Mouse (Mus musculus) thymus, adult 2 months (tissue): Measurements from ENCODE around the gene Rnase11. TPM values are rescaled to one million over a fixed set of nuclear protein-coding genes. Genes with fewer than 3 reads are reported as not detected.

ENCODE experiments used
- DNase-seq: peaks from one replicate; pipeline ENCODE4 v3.0.0; 2021
- H3K27ac ChIP-seq: fragments of 200-500 bp; 2 replicates; pipeline ENCODE4 v1.5.1; 2012; ENCODE audit warnings: low read length, control low read depth; ENCODE audit not compliant: control insufficient read depth, insufficient read depth
- H3K27me3 ChIP-seq: fragments of 200-500 bp; 2 replicates; pipeline ENCODE4 v1.6.1; 2012; ENCODE audit warnings: mild to moderate bottlenecking, low read length, moderate library complexity, mixed read lengths; ENCODE audit not compliant: control insufficient read depth, insufficient read depth
- H3K36me3 ChIP-seq: fragments of 200-500 bp; 2 replicates; pipeline ENCODE4 v1.6.1; 2012; ENCODE audit warnings: mild to moderate bottlenecking, low read length, moderate library complexity; ENCODE audit not compliant: control insufficient read depth, insufficient read depth
- H3K4me1 ChIP-seq: fragments of 200-500 bp; replicated peaks from 2 replicates; pipeline ENCODE4 v1.6.1; 2012; ENCODE audit warnings: low read length; ENCODE audit not compliant: control insufficient read depth, insufficient read depth
- H3K4me3 ChIP-seq: fragments of 200-500 bp; 2 replicates; pipeline ENCODE4 v1.5.1; 2012; ENCODE audit warnings: mild to moderate bottlenecking, low read length, control low read depth, moderate library complexity; ENCODE audit not compliant: control insufficient read depth, insufficient read depth
- CTCF ChIP-seq: fragments of 200-500 bp; IDR thresholded peaks from 2 replicates; pipeline ENCODE4 v1.5.1; 2012; ENCODE audit warnings: mild to moderate bottlenecking, control low read depth, low read length, moderate library complexity, borderline replicate concordance; ENCODE audit not compliant: control insufficient read depth, poor library complexity, insufficient read depth; ENCODE audit errors: extremely low read depth
- POLR2A ChIP-seq: fragments of 200-500 bp; IDR thresholded peaks from 2 replicates; pipeline ENCODE4 v1.6.1; 2012; ENCODE audit warnings: mild to moderate bottlenecking, low read length, control low read depth, moderate library complexity; ENCODE audit not compliant: control insufficient read depth, poor library complexity, insufficient read depth; ENCODE audit errors: extremely low read depth
- WGBS: fragments of 180-500 bp; shearing (Covaris S2); methylation state at CpG from one replicate; pipeline ENCODE4 v1.1.7; 2018; 5-methylcytosine and 5-hydroxymethylcytosine counted together
- polyA plus RNA-seq: library from polyadenylated mRNA; depleted of rRNA; stranded (reverse); fragments of >200 nt; gene quantifications from 2 replicates; pipeline ENCODE4 v1.2.3, GENCODE M21; 2012

Gene Rnase11
- polyA plus RNA-seq, 1 experiment = not detected

DNA sequence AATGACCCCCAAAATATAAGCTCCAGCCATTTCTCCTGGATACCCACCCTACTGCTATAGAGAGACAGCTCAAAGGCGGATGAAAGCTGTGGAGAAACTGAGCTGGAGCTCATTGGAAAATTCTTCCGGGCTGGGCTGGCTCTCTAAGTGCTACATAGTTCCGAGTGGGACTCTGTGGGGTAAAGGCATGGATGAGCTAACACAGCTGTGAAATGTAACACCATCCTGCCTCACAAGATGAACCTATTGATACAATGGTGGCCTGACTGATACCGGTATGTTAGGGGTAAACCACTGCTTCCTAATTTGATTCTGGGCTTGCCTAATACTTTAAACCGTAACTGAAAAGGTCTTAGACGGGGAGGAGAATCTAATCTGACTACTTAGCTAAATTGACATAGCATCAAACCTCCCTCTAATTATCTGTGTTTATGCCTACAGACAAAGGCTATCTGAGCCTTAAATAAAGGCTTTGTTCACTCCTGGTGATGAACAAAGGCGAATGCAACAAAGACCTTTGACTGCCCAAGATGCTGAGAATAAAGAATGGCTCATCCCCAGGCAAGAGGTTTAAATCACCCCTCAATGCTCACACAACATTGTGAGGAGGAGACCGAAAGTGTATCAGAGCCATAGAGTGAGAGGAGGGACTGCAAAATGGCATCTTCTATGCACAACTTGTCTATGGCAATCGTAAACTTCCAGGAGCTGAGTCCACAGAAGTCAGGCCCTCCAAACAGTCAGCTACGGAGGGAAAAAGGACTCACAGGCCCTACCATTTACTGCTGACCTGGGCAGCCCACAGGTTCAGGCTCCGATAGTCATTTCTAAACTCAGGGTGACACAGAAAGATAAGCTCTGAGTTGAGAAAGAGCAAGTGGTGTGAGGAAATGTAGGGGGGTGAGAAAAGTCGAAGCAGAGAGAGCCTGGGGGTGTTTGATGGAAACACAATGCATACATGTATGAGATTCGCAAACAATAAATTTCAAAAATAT lies 4.6 kb upstream of the Rnase11 start:
- Histone ChIP-seq H3K27ac (no peak overlapping the region), H3K27me3 (no peaks in the 10 kb centered on the region), H3K4me3 (no peak overlapping the region), H3K36me3 (no peaks in the 10 kb centered on the region), H3K4me1 (no peaks in the 10 kb centered on the region)
- WGBS = 94% methylated on average over 13 of the region's 13 CpGs
- TF ChIP-seq POLR2A (no peak), CTCF (no peak)
- DNase-seq = no peak

DNA sequence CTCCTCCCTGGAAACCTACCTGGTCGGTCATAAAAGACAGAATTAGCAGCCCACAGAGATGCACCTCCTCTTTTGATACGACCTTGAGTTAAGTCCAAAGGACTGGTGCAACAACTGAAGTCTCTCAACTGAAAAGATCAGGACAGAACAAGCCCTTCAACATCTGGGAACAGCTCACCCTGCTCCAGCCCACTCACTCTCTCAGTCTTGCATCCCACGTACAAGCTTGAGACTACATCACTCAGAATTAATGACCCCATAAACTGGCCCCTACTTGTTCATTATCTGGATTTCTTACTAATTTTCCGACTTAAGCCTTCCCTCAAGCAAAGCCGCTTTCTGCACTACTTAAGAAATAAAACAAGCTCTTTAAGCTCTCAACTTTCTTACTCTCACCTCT lies 3.2 kb upstream of the Rnase11 start:
- DNase-seq = no peak
- no peak overlapping the region for H3K27ac ChIP-seq
- no peaks in the 10 kb centered on the region for H3K4me1 ChIP-seq
- H3K4me3 ChIP-seq = no peak overlapping the region
- 94% methylated on average over 5 of the region's 5 CpGs for whole genome bisulfite sequencing
- no peaks in the 10 kb centered on the region for H3K27me3 ChIP-seq
- no peak for TF ChIP-seq POLR2A
- TF ChIP-seq CTCF = no peak
- H3K36me3 ChIP-seq = no peaks in the 10 kb centered on the region

DNA sequence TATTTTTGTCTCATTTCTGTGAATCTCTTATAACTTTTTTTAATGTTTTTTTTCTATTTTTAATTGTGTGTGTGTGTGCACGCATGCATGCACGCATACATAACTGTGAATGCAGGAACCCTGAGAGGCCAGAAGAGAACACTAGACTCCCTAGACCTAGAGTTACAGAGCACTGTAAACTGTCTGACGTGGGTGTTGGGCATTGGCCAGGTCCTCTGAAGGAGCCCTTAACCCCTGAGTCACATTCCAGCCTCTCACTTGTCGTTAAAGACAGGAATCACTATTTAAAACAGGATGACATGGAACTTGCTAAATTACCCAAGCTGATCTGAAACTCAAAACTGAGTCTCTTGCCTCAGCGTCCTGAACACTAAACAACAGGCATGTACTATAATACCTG lies 2.0 kb upstream of the Rnase11 start:
- H3K4me1 ChIP-seq = no peaks in the 10 kb centered on the region
- H3K27me3 ChIP-seq = no peaks in the 10 kb centered on the region
- TF ChIP-seq POLR2A = no peak
- no peak for TF ChIP-seq CTCF
- H3K4me3 ChIP-seq = no peak overlapping the region
- H3K27ac ChIP-seq = no peak overlapping the region
- DNase-seq = no peak
- WGBS = 83% methylated on average over 5 of the region's 5 CpGs
- no peaks in the 10 kb centered on the region for H3K36me3 ChIP-seq

- Histone ChIP-seq H3K27ac (no peak overlapping the region), H3K27me3 (no peaks in the 10 kb centered on the region), H3K36me3 (no peaks in the 10 kb centered on the region), H3K4me3 (no peak overlapping the region), H3K4me1 (no peaks in the 10 kb centered on the region)
- TF ChIP-seq CTCF (no peak), POLR2A (no peak)
- WGBS = 7% methylated on average over 5 of the region's 5 CpGs
- no peak for DNase-seq
Observed at GRCm38 (mm10) chr14:51047846-51048245, 2.1 kb downstream of the Rnase11 start.

DNA sequence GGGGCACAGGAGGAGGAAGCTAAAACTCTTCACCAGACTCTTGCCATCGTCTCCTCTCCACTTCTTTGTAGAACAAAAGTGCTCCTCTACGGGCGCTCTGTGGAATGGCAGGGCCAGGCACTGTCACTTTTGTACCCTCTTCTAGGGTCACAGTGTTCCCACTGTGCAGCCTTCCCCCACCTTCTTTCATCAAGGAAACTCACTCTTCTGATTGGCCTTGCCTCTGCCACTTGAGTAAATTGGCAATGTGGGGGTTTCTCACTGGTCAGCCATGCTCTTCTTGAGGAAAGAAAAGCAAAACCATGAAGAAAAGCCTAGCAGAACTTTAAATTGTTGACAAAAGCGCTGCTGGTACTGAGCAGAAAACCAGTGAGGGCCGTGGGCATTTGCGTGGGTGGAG lies 8.2 kb downstream of the Rnase11 start, which contains the start of gene Rnase9:
TSS of gene Rnase9 (minus strand) at position 101 of the 400 bp plus-strand sequence.
- H3K27ac ChIP-seq = no peak within 1 kb of the TSS
- H3K36me3 ChIP-seq = no peaks in the 10 kb centered on the region
- TF ChIP-seq POLR2A = no peak
- TF ChIP-seq CTCF = no peak
- no peak for DNase-seq
- no peaks in the 10 kb centered on the region for H3K4me1 ChIP-seq
- H3K4me3 ChIP-seq = no peak within 1 kb of the TSS
- H3K27me3 ChIP-seq = no peaks in the 10 kb centered on the region
- 91% methylated on average over 6 of the region's 6 CpGs for WGBS

GRCm38 (mm10) chr14:51036214-51036613 lies 13.7 kb downstream of the Rnase11 start:
- WGBS = 69% methylated on average over 4 of the region's 4 CpGs

GRCm38 (mm10) chr14:51035206-51035605 lies 14.8 kb downstream of the Rnase11 start:
- H3K36me3 ChIP-seq = no peaks in the 10 kb centered on the region
- no peaks in the 10 kb centered on the region for H3K4me1 ChIP-seq
- H3K27me3 ChIP-seq = no peaks in the 10 kb centered on the region
- H3K27ac ChIP-seq = no peak overlapping the region
- no peak overlapping the region for H3K4me3 ChIP-seq
- DNase-seq = no peak
- TF ChIP-seq CTCF (no peak), POLR2A (no peak)
- 89% methylated on average over 1 of the region's 1 CpGs for WGBS

More at GRCm38 (mm10) chr14:51036214-51036613, 13.7 kb downstream of the Rnase11 start:
- Histone ChIP-seq H3K27me3 (no peaks in the 10 kb centered on the region), H3K27ac (no peak overlapping the region), H3K36me3 (no peaks in the 10 kb centered on the region), H3K4me1 (no peaks in the 10 kb centered on the region), H3K4me3 (no peak overlapping the region)
- DNase-seq = no peak
- TF ChIP-seq CTCF (no peak), POLR2A (no peak)
